Mouse (Mus musculus) heart, postnatal 0 days (tissue): ENCODE results near the gene Phka1. TPM values are rescaled to one million over a fixed set of nuclear protein-coding genes. Genes with fewer than 3 reads are reported as not detected.
"Not testable (repeated sequence)": the region's sequence is repeated elsewhere in the genome, so short reads cannot be mapped to it uniquely, and the experiment has no call there.

ENCODE experiments used
- ATAC-seq: fragments of 200-750 bp; cut with Nextera tagmentation; 2 replicates; pipeline ENCODE4 v1.8.0; 2017; ENCODE audit warnings: low read depth, moderate number of reproducible peaks, moderate library complexity; ENCODE audit not compliant: insufficient read depth
- DNase-seq: peaks from one replicate; pipeline ENCODE4 v3.0.0-alpha.2; 2016; ENCODE audit warnings: low spot score
- H3K27ac ChIP-seq: fragments of 300-500 bp; sonication (generic); 2 replicates; pipeline ENCODE4 v1.5.1; 2014; ENCODE audit warnings: low read depth, mild to moderate bottlenecking
- H3K27me3 ChIP-seq: fragments of 300-500 bp; sonication (generic); 2 replicates; pipeline ENCODE4 v1.6.1; 2014; ENCODE audit warnings: low read length, mixed read lengths; ENCODE audit not compliant: control insufficient read depth, insufficient read depth
- H3K36me3 ChIP-seq: fragments of 300-500 bp; sonication (generic); replicated peaks from 2 replicates; pipeline ENCODE4 v1.6.1; 2014; ENCODE audit warnings: low read length, mixed read lengths; ENCODE audit not compliant: control insufficient read depth, insufficient read depth
- H3K4me1 ChIP-seq: fragments of 300-500 bp; sonication (generic); 2 replicates; pipeline ENCODE4 v1.6.1; 2014; ENCODE audit warnings: antibody characterized with exemption; ENCODE audit not compliant: control insufficient read depth, insufficient read depth
- H3K4me2 ChIP-seq: fragments of 300-500 bp; sonication (generic); 2 replicates; pipeline ENCODE4 v1.6.1; 2014; ENCODE audit warnings: low read depth, mild to moderate bottlenecking, low read length, moderate library complexity
- H3K4me3 ChIP-seq: fragments of 300-500 bp; sonication (generic); 2 replicates; pipeline ENCODE4 v1.5.1; 2014; ENCODE audit warnings: low read depth, low read length
- H3K9ac ChIP-seq: fragments of 300-500 bp; sonication (generic); replicated peaks from 2 replicates; pipeline ENCODE4 v1.6.1; 2014; ENCODE audit warnings: low read depth, low read length, mixed read lengths
- H3K9me3 ChIP-seq: fragments of 300-500 bp; sonication (generic); replicated peaks from 2 replicates; pipeline ENCODE4 v1.6.1; 2016; ENCODE audit warnings: low read length; ENCODE audit not compliant: control insufficient read depth
- CTCF ChIP-seq: IDR thresholded peaks from 2 replicates; pipeline ENCODE4 v1.5.1; 2016; ENCODE audit warnings: antibody characterized with exemption, control low read depth, low read depth
- EP300 ChIP-seq: IDR thresholded peaks from 2 replicates; pipeline ENCODE4 v1.6.1; 2016; ENCODE audit warnings: antibody characterized with exemption, low read depth
- WGBS: fragments of 180-500 bp; shearing (Covaris S2); extraction: QIAGEN DNeasy Blood & Tissue Kit; methylation state at CpG from one replicate; pipeline ENCODE4 v1.1.7; 2014; 5-methylcytosine and 5-hydroxymethylcytosine counted together
- polyA plus RNA-seq: library from polyadenylated mRNA; unstranded; fragments of >200 nt; fragmentation: Nextera tagmentation; extraction: Ambion mirVana; gene quantifications from 2 replicates; pipeline ENCODE4 v1.2.1, GENCODE M21; 2015
- total RNA-seq: library from RNA; depleted of rRNA; stranded (reverse); fragments of >200 nt; gene quantifications from 2 replicates; pipeline ENCODE4 v1.2.3, GENCODE M21; 2014; ENCODE audit warnings: low replicate concordance; rRNA removed

The Phka1 gene
- total RNA-seq (10.3 and 15.3 TPM in 2 replicates), polyA plus RNA-seq (7.2 and 8.2 TPM in 2 replicates)

DNA sequence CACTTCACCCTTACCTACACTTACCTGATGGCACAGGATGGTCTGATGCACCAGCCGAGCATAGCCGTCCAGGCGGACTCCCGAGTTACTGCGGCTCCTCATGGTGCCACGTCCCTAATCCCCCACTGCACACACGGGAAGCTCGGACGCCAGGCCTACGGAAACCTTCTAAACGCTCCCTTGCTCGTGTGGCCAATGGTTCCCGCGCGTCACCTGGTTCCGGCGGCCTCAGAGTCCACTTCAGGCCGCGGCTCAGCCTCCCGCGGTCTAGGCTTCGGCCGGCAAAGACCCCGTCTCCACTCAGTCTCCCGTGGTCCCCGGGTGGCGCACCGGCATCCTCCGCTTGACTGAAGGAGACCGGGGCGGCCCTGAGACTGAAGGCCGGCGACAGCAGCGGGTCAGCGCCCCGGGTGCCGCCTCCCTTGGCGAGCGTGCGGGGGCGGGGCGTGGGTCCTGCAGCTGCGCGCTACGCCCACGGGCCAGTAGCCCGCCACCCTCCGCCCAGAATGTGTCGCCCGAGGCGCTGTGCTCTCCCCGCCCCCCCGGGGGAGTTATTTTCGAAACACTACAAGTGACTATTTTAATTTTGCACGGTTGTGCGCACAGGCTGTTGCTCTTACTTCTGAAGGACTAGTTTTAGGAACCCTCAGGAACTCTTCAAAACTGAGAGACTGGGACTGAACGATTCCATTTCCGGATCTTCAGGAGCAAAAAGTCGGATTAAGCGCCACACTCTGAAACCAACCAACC is at the start of gene Phka1:
Gene Phka1 (minus strand): TSS at position 424 of the 750 bp plus-strand sequence.
- peak within 1 kb of the TSS; percentile 69 for H3K4me2 ChIP-seq
- TF ChIP-seq EP300 (no peak), CTCF (peak; percentile 7; the same call in 1 of the 2 replicates)
- ATAC-seq (peak; percentile 96), DNase-seq (peak; percentile 71)
- H3K4me1 ChIP-seq: no peaks in the 10 kb centered on the region
- WGBS: 17% methylated on average over 59 of the region's 60 CpGs
- H3K36me3 ChIP-seq: no peaks in the 10 kb centered on the region
- peak within 1 kb of the TSS; percentile 83 for H3K27ac ChIP-seq
- peak within 1 kb of the TSS; percentile 58 for H3K9ac ChIP-seq
- no peaks in the 10 kb centered on the region for H3K9me3 ChIP-seq
- peak within 1 kb of the TSS; percentile 59 for H3K4me3 ChIP-seq
- peaks cover 4% of the 10 kb centered on the region; the same call in 1 of the 2 replicates for H3K27me3 ChIP-seq

DNA sequence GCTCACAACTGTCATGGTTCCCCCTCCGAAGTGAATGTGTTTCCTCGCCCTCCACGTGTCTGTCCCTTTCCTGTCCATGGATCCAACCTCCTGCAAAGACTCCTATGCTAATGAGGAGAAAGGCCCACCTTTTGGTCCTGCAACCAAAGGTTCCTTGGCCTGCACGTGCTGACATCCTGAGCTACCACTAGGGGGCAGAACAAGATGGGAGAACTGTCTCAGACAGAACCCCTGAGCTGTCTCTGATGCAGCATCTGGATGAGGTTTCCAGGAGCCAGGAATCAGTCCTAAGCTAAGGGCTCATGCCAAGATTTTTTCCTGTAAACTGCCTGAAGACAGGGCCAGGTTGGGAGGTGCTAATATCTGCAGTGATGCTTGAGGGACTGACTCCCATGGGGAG is 45.2 kb upstream of the Phka1 start:
- not testable (repeated sequence) for H3K4me1 ChIP-seq, DNase-seq, H3K9me3 ChIP-seq, H3K9ac ChIP-seq, H3K27ac ChIP-seq, H3K4me3 ChIP-seq, H3K36me3 ChIP-seq, H3K27me3 ChIP-seq, ATAC-seq, H3K4me2 ChIP-seq
- peak; percentile 62 for TF ChIP-seq CTCF
- WGBS: 26% methylated on average over 4 of the region's 4 CpGs

DNA sequence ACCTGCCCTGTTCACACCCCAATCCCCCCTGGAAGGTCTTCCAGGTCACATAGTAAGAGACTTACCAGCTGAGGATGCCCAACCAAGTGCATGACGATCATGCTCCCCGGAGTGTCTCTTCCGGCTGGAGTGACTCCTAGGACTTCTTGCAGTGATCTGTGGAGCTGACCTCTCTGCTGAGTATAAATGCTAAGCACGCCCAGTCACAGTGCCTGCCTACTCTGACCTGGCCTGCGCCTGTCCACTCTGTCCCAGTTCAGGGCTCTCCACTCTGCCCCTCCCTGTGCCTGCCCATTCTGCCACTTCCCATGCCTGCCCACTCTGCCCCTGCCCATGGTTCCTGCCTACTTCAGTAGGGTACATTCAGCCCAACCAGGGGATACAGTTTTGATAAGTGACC is 42.8 kb upstream of the Phka1 start, which contains the start of gene Gm3880:
Gene Gm3880 (minus strand): TSS at position 101 of the 400 bp plus-strand sequence.
- H3K36me3 ChIP-seq, H3K9ac ChIP-seq, DNase-seq, H3K9me3 ChIP-seq, H3K4me3 ChIP-seq, ATAC-seq, H3K4me2 ChIP-seq, H3K27ac ChIP-seq, H3K4me1 ChIP-seq, H3K27me3 ChIP-seq: not testable (repeated sequence)
- WGBS: 88% methylated on average over 5 of the region's 5 CpGs

DNA sequence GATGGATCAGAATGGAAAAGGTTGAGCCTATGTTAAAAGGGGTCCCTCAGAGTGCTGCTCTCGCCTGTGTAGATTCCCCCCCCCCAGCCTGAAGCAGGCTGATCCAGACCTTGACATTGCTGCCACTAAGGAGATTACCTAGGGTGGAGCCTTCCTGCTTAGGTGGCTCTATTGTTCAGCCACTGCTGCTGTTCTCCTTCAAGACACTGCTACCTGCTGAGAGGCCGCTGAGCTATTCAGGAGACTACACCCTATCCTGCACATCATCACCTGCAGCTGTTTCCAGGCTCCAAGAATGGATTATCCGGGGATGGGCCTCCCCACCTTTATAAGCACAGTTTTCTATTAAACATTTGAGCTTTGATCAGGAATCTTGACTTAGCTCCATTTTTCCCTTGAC is 40.7 kb upstream of the Phka1 start:
- H3K4me3 ChIP-seq, H3K27me3 ChIP-seq, DNase-seq, H3K4me2 ChIP-seq, H3K4me1 ChIP-seq, H3K9me3 ChIP-seq, H3K36me3 ChIP-seq, ATAC-seq, H3K9ac ChIP-seq, H3K27ac ChIP-seq: not testable (repeated sequence)
- 52% methylated on average over 3 of the region's 3 CpGs for WGBS

DNA sequence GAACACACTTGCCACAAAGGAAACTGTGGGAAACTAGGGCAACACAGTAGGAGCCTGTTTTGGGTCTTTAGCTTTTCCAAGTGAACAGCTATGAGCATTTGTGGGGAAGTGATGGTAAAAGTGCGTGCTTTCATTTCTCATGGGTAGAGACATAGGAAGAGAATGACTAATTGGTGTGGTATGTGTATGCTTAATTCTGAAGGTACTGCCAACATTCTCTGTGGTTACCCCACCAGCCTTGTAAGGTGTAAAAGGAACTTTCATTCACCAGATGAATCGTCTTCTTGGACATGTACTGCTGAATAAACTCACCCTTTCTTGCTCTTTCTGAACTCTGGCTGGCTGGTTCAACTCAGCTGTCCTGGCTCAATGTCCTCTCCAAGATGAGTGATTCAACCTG is 22.6 kb upstream of the Phka1 start:
- no peak overlapping the region for H3K4me3 ChIP-seq

DNA sequence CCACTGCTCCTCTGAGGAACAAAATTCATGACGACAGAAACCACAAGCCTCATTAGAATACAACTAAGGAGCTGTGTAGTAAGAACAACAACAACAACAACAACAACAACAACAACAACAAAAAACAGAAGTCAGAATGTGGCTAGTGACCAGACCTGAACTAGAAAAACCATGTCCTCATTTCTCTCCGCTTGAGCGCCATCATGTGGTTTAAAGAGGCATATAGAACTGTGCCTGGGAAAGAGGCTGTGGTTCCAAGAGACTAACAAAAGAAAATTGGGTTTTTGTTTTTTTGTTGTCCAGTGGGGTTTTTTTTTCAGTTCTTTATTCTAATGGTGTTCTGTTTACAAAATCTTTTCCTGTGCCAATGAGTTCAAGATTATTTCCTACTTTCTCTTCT is 16.7 kb upstream of the Phka1 start:
- H3K9me3 ChIP-seq: no peaks in the 10 kb centered on the region
- no peak overlapping the region for H3K9ac ChIP-seq
- 14% methylated on average over 3 of the region's 3 CpGs for WGBS
- H3K27me3 ChIP-seq: no peaks in the 10 kb centered on the region
- DNase-seq (peak; percentile 6), ATAC-seq (no peak)
- no peaks in the 10 kb centered on the region for H3K4me1 ChIP-seq
- no peak overlapping the region for H3K27ac ChIP-seq
- H3K4me3 ChIP-seq: no peak overlapping the region
- peak; percentile 44 for TF ChIP-seq CTCF
- TF ChIP-seq EP300: no peak
- H3K4me2 ChIP-seq: no peak overlapping the region
- no peaks in the 10 kb centered on the region for H3K36me3 ChIP-seq

More for the DNA sequence above, 22.6 kb upstream of the Phka1 start:
- TF ChIP-seq CTCF (no peak), EP300 (no peak)
- WGBS: 69% methylated on average over 2 of the region's 2 CpGs
- no peaks in the 10 kb centered on the region for H3K27me3 ChIP-seq
- no peak overlapping the region for H3K9ac ChIP-seq
- H3K9me3 ChIP-seq: no peaks in the 10 kb centered on the region
- no peak for DNase-seq
- H3K27ac ChIP-seq: no peak overlapping the region
- H3K4me1 ChIP-seq: no peaks in the 10 kb centered on the region
- ATAC-seq: no peak
- no peaks in the 10 kb centered on the region for H3K36me3 ChIP-seq
- no peak overlapping the region for H3K4me2 ChIP-seq
